Mouse (Mus musculus) right cerebral cortex, postnatal 4 days (tissue): ENCODE results near the gene Igll1.
"Not testable (repeated sequence)": the region's sequence is repeated elsewhere in the genome, so short reads cannot be mapped to it uniquely, and the experiment has no call there.

Source experiments
- DNase-seq: peaks from one replicate; pipeline ENCODE4 v3.0.0-alpha.2; 2022

Gene Igll1

DNA sequence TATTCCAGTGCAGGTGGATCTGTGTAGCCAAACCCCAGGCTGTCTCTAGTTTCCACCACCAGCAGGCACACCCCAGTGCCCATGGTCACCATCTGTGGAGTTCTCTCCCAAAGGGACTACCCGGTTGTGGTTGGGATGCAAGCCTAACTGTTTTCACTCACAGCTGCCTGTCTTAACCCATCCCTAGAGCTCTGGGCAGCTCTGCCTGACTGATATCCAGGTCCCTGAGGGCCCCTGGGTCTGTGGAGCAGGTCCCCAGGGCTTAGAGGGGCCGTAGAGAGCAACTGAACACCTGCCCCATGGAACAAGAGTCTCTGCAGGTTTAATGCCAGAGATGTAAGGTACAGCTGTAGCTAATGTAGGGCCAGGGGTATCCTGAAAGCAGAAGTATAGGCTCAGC is at the start of gene Igll1:
Gene Igll1, minus strand, starts transcription at position 8 of the 400 bp plus-strand sequence.
- DNase-seq, result no peak

GRCm38 (mm10) chr16:16913440-16913839 is 49.7 kb upstream of the Igll1 start:
- DNase-seq, result no peak

DNA sequence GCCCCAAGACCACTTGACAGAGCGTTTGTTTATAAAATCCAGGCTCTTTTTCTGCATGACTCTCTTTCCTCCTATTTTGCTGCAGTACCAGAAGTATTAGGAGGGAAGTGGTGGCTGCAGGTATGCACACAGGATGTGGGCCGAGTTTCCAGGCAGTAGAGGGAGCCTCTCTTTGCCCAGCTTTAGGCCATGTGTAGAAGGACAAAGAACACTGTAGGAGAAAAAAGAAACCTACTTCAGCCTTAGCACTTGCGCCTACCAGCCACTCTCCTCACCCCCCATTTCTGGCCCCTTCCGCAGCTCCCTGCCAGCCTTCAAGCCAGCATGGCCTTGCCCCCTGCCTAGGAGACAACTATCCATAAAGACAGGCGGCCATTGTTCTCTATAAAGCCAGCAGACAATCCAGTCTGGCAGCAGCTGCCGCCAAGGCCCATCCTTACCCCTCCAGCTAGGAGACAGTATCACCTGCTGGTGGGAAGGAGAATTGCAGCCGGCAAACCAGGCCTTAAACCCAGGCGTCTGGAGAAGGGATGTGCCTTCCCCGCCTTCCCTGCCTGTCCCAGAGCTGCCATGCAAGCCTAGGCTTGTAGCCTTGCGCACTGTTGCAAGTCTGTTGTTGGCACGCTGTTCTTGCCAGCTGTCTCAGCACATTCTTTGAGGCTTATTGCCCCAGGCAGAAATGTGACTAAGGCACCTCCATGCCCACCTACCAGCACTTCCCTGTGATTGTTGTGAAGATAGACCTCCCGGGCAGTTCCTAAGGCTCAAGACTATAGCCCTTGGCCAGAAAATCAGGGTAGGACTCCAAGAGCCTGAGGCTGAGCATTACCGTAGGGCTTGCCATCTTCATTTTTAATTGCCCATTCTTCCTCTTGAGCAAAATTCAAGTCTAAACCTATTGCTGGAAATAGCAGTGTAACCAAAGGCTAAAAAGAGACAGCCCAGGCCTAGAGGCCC is 48.1 kb upstream of the Igll1 start:
- peak; percentile 65 for DNase-seq

- DNase-seq, result no peak
Observed at GRCm38 (mm10) chr16:16907799-16908198, 44.0 kb upstream of the Igll1 start.

DNA sequence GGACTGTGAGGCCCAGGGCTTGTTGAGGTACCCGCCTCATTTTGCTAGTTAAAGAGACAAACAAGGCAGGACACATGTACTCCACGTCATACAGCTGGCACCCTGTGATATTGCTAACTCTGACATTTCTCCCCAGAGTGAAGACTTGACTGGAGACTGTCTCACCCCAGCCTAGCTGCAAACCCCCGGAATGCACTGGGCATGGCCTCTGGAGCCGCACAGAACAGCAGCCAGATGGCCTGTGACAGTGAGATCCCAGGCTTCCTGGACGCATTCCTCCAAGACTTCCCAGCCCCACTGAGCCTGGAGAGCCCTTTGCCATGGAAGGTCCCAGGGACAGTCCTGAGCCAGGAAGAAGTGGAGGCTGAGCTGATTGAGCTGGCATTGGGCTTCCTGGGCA is 39.4 kb upstream of the Igll1 start:
- no peak for DNase-seq

GRCm38 (mm10) chr16:16902329-16902728 is 38.5 kb upstream of the Igll1 start:
- no peak for DNase-seq

DNA sequence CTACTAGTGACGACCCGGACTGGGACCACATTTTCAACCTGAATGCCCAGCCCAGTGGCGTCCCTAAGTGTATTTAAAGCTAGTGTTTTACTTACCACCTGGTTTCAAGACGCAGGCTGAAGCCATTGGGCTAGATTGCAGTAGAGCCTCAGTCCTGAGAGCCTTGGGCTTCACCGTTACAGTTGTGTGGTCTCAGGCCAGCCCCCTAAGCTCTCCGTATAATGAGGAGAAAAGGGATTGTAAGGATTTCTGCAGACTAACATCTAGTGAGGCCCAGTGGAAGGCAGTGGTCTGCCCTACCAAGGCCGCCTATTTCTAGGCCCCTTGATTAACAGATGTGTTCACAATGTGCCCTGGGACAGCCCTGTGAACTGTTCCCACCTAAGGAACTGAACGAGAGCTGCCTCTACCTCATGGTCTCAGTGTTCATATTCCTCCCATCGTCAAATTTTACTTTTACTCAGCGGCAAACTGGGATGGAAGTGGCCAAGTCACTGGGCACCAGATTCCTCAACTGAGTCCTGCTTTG is 33.3 kb upstream of the Igll1 start:
- DNase-seq, result no peak

DNA sequence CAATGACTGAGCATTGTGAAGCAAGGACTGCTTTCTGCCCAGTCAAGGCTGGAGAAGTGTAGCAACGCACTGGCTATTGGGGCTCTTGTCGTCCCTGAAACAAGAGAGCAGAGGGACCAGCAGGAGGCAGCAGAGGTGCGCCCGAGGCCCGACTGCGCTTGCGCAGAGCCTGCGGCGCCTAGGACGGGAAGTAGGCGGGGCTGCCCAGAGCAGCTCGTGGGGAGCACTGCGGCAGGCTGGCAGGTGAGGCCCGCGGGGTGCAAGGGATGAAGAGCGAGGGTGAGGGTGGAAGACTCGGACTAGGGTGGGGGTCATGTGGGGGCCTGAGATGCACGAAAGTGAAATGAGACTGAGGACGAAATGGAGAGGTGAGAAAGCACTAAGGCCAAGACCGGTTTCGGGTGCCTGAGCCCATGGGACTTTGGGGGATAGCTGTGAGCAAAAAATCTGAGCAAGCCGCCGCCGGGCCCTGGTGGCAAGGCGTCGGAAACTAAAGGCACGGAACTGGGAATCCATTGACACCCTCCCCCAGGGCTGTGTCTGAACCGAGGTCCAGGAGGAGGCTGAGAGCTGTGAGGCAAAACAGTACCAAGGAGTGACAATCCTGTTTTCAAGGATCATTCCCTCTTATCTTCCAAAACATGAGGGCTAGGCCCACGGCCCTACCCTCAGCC is 32.7 kb upstream of the Igll1 start, which contains the start of gene Ppm1f:
Gene Ppm1f, plus strand, starts transcription at position 88 of the 674 bp plus-strand sequence.
- peak; percentile 96 for DNase-seq

DNA sequence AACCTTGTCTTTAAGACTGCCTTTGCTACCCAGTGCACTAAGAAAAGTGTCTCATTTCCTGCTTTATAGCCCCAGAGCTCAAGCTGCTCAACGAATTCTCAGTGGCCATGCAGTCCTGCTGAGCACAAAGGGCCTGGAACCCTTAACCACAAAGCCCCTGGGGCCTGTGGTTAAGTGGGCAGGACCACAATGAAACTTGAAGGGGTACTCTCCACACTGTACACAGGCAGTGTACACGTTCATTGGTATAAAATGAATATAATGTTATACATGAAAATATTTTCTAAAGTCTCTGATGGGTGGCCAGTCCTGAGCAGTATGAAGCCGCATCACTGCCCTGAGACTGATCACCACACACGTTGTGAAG is 32.2 kb upstream of the Igll1 start:
- DNase-seq, result no peak

DNA sequence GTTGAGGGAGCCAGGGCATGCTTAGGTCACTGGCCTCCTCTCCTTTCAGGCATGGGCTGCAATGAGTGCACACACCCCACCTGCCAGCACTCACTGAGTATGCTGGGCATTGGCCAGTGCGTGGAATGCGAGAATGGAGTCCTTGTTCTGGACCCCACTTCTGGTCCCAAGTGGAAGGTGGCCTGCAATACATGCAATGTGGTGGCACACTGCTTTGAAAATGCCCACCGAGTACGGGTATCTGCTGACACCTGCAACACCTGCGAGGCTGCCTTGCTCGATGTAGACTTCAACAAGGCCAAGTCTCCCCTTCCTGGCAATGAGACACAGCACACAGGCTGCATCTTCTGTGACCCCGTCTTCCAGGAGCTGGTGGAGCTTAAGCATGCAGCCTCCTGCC is 28.6 kb upstream of the Igll1 start:
- no peak for DNase-seq

DNA sequence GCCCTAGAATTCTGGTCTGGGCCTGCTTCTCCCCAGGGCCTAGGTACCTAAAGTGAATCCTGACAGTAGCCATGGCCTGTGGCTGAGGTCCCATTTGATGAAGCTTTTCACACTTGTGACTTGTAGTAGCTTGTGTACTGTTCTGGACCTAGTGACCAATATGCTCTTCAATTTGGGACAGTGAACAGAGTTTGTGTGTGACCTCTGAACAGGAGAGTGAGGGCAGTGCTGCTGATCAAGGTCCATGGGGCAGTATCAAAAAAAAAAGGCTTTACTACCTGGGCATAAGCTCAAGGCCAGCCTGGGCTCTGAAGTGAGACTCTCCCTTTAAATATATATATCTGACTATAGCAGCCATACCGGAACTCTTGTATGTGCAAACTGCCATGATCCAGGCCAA is 24.6 kb upstream of the Igll1 start:
- no peak for DNase-seq

DNA sequence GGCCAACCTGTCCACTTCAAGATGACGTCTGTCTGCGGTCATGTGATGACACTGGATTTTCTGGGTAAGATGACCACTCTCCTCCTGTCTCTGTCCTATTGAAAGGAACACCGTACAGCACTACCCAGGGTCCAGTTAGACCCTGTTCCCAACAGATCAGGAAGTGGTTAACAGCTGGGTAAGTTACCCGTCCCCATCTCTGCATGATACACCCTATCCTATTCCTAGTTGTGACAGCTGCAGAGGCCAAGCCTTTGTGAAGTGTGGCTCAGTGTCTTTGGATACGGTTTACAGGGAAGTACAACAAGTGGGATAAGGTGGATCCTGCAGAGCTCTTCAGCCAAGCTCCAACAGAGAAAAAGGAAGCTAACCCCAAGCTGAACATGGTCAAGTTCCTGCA is 15.2 kb upstream of the Igll1 start:
- DNase-seq, result no peak

DNA sequence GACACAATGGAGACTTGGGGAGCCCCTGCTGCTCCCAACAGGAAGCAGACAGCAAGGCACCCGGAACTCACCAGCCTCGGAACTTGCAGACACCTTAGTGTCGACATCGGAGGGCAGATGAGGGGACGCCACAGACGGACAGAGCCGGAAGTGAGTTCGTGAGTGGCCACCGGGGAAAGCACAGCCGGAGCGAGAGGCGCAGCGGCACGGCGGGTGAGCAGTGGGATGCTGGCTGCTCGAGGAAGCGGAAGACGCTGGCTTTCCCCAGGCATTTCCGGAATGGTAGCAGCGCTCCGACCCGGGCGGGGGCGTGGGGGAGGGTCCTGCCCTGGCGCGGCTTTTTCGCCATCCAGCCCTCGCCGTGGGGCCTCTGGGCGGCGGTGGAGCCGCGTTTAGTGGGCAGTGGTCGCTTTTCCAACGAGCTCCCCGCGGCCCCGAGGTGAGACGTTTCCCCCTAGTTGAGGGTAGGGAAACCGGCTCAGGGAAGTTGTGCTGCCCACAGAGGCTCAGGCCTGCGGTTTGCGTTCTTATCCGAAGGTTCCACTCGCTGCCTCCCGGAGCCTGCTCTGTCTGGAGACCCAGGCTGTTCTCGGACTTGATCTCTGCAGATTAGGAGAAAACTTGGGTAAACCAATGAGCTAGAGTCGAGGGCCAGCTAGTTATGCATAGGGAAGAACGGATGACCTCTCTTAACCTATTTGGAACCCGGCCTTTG is 7.0 kb upstream of the Igll1 start, which contains the start of the genes Top3b and Vpreb1:
Gene Top3b, plus strand, starts transcription at position 120 of the 715 bp plus-strand sequence.
Gene Vpreb1, minus strand, starts transcription at position 227 of the 715 bp plus-strand sequence.
- peak; percentile 86 for DNase-seq

- no peak for DNase-seq
Observed at GRCm38 (mm10) chr16:16870241-16870616, 6.4 kb upstream of the Igll1 start.

DNA sequence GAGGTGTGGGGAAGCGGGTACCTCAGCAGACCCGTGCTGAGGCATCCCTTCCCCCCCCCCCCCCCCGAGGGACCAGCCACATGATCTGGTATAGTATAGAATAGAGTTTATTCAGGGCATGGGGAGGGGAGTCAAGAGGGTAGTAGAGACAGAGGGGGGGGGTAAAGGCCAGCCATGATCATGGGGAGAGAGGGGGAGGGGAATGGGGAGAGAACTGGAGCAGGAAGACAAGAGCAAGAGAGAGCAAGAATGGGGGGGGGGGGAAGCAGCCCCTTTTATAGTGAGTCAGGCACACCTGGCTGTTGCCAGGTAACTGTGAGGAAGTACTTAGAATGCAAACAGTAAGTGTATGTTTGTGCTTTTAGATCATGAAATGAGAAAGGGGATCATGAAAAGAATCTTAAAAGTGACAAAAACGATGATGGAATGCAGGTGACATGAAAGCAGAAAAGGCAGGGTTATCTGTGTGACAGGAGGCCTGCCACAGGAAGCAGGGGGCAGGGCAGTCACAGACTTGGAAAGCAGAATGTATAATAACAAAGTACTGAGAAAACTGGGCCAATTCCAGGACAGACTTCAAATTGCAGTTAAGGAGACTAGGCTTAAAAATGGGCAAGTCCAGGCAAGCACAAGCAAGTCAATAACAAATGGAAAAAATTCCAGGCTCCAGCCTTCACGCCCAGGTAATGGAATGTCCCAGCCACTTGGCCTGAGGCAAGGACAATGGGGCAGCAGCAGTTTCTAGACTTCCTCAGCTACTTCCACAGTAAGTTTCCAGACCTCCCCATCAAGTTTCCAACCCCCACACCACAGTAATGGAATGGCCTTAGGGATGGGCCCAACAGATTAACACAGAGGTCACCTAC is 2.1 kb upstream of the Igll1 start:
- DNase-seq, result no peak

GRCm38 (mm10) chr16:16865217-16865616 is 1.4 kb upstream of the Igll1 start:
- DNase-seq, result no peak

DNA sequence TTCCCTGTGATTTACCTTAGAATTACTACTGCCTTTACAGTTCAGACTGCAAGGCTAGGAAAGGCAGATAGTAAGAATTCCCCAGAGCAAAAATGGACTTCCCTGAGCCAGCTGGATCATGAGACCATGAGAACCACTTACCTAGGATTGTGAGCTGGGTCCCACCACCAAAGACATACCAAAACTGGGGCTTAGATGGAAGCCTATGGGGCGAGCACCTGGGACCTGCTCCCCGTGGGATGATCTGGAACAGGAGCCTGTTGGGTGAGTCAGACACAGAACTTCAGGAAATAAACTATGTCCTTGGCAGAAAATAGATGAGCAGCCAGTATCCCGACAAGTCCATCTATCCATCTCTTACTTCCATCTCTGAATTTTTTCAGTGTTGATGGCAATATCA is 1.5 kb downstream of the Igll1 start:
- no peak for DNase-seq

DNA sequence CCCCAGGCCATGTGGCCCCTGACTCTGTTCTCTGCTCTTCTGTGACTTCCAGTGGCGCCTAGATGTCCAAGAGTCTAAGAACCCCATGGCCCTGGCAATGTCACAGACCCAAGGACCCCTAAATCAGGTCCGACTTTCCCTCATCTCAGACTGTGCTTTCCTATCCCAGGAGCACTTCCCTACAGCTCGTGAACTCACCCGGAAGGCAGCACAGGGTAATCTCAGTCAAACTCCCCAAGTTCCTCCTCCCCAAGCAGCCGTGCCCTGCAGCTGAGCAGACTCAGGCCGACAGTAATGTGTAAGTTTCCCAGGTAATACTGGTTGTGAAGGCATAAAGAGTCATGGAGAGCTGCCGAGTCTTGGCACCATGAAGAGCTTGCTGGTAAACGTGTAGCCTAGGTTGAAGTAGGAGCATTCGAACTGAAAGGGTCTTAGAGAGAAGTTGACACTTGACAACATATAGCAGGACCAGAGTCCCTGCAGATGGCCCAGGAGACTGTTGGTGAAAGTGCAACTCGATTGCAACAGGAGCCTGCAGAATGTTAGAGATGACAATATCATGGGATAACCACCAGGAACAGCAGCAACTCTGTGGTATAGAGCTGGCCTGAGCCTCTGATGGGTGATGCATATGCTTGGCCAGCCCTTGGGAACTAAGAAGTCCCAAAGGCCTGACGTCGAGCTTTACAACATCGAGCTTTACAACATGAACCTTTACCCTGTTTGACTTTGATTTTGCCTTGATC is 6.9 kb downstream of the Igll1 start:
- no peak for DNase-seq

- not testable (repeated sequence) for DNase-seq
Observed at GRCm38 (mm10) chr16:16856054-16856453, 7.7 kb downstream of the Igll1 start.

DNA sequence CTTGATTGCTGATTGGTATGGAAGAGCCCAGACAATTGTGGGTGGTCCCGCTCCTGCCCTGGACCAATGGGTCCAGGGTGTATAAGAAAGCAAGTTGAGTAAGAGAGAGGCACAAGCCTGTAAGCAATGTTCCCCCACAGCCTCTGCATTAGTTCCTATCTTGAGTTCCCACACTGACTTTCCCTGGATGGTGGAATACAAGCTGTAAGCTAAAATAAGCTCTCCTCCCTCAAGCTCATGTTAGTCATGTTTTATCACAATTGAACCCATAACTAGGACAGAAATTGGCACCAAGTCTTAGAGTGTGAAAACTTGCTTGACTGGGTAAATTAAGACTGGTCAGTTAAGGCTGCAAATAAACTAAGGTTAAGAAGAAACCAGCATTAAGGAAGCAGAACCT is 8.2 kb downstream of the Igll1 start:
- DNase-seq, result no peak

- DNase-seq, result peak; percentile 13
Observed at GRCm38 (mm10) chr16:16854836-16855235, 8.9 kb downstream of the Igll1 start.
